Mouse (Mus musculus) thymus, postnatal 25 days (tissue): ENCODE measurements around the gene Maco1.
"Not testable (repeated sequence)": the region's sequence is repeated elsewhere in the genome, so short reads cannot be mapped to it uniquely, and the experiment has no call there.

Experiments
- DNase-seq: peaks from one replicate; pipeline ENCODE4 v3.0.0; 2022

The Maco1 gene

DNA sequence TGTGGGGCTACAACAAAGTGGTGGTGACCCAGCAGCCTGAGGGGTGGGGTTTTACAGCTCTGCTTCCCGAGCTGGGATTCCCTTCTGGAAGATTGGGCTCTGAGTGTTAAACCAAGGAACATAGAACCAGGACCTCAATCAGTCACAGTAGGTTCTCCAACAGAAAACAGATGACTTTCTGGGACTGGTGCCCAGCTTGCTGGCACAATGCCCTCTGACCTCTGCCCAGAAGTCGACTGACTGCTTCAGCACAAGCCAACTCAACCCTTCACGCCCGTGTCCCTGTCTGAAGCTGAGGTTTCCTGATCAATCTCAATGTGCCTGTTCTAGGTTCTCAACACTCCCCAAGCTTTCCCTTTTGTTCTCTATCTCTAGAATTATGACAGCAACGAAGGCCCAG is 48.4 kb downstream of the Maco1 start:
- DNase-seq = no peak

DNA sequence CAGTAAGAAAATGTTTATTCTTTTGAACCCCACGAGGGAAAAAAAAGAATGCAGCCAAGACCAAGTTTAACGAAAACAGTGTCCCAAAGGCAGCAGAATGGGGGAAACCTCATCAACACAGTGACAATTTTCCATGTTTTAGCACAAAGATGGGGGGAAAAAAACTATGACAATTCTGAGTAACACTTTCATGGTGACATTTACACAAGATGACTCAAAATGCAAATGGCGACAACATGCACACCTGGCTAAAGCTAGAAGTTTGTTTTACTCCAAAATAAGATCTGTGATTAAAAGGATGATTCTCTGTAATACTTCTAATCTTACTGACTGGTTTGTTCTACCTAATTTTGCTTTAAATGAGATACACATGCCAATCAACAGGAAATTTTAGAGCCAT is 50.4 kb downstream of the Maco1 start:
- DNase-seq = no peak

DNA sequence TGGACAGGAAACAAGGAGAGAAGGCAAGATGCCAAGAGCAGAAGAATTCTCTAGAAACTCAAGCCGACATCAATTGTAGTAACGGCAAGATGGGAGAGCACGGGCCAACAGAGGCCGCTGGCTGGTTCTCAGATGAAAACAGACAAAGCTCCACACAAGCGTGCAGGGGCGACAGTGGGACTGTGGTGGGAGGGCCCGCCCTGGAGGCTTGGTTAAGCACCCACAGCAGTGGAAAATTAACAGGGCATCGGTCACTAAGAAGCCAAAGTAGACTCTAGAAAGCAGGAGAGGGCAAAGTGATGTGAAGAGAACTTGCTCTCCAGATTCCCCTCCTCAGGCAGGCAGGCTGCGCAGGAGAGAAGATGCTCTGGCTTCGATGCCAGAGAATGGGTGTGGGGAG is 51.0 kb downstream of the Maco1 start:
- no peak for DNase-seq

DNA sequence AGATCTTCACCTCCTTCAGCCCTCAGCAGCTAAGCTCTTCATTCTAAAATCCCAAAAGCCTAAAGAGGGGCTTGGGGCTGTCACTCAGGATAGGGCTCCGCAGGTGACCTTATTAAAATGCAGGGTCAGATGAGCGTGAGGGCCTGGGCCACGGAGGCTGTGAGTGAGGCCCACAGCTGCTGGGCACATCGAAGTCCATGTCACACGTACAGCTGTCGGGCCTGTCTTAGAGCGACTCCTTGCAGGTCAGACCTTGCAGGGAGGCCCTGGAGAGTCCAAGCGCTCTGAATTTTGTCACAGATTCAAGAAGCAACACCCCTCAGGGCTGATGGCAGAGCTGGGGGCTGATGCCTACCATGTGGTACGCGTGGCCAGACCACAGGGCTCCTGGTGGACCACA is 52.5 kb downstream of the Maco1 start:
- DNase-seq = no peak

DNA sequence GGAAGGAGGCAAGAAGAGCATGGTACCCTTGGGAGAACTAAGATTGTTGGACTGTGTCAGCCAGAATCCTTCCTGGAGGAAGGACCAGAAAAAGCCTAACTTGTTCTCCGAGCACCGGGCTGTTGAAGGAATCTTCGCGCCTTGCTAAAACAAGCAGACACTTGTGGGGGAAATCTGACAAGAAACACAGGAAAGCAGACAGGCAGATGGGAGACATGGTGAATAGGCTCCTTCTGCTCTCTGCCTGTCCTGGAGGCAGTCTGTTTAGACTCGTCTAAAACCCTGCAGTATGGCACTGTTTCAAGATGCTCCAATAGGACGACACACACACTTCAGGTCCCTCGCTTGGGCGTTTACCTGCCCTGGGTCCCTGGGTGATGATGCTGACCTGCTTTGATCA is 53.0 kb downstream of the Maco1 start:
- DNase-seq = no peak

DNA sequence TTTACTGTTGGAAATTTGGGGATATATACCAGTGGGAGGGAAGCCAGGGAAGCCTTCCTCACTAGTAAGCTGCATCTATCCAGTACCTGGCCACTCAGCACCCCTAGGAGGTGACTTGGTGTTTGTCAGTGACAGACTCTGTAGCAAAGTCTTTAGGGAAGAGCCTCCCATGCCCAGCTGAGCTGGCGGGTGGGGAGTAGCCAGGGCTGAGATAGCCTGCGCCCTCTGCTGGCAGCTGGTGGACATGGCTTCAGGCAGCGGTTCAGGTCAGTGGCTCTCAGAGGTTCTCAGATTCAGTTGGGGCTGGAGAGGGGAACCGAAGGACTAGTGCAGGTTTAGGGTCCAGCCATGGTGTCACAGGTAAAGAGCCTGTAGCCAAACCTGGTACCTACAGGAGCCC is 53.9 kb downstream of the Maco1 start:
- peak; percentile 68 for DNase-seq

DNA sequence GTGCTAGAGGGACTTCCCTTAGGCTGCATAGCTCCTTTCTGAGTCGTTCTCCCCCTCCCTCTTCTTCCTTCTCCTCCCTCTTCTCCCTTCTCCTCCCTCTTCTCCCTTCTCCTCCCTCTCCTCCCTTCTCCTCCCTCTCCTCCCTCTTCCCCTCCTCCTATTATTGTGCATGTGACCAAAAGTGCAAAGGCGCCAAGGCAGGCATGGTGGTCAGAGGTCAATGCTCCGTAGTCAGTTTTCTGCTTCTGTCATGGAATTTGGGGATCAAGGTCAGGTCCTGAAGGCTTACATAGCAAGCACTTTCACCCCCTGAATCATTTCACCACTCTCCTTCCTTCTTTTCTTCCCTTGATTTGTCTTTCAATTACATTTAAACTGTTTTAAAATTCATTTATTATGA is 54.3 kb downstream of the Maco1 start:
- DNase-seq = no peak

DNA sequence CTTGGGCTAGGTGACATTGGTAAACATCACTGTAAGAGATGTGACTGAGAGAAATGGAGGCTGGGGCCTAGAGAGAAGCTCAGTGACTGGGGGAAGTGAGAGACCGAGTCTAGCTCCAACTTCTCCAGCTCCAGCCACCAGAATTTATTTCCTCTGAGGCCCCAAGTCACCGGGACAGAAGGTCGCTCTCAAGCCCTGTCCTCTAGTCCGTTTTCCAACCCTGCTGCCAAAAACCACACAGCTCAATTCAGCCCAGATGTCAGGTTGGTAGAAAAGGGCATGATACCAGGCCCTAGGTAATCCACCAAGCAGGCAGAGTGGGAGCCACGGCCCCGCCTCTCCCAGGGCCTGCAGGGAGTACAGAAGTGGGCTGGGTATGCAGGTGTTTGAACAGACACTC is 55.5 kb downstream of the Maco1 start:
- no peak for DNase-seq

DNA sequence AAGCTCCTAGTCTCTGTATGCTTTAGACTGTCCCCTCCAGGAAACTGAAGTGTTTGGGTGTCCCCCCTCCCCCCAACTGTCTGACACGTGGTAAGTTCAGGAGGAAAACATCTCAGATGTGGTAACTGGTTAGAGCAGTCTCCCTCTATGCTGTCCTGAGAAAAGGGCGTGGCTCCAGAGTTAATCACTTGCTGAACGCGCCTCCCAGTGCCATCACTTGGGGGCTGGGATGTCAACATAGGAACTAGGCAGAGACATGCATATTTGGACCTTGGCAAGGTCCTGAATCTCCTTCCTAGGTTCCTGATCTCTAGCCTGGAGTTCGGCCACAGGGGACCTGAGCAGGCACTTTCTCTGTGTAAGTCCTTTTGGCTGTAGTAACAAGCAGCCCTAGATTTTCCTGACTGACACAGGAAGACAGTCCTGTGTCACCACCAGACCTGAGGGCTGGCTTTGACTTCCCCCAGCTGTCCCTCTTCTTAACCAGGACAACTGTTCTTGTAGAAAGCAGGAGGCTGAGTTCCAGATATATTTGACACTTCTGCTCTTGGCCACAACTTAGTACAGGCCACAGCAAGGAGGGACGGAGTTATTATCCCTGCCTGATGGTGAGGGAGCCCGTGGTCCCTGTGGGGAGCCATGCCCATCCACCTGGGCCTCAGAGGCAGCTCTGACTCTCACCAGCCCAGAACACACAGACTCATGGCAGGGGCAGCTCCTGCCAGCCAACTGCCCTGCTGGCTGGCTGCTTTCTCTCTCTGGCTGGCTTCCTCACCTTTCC is 56.4 kb downstream of the Maco1 start:
- DNase-seq = peak; percentile 49

DNA sequence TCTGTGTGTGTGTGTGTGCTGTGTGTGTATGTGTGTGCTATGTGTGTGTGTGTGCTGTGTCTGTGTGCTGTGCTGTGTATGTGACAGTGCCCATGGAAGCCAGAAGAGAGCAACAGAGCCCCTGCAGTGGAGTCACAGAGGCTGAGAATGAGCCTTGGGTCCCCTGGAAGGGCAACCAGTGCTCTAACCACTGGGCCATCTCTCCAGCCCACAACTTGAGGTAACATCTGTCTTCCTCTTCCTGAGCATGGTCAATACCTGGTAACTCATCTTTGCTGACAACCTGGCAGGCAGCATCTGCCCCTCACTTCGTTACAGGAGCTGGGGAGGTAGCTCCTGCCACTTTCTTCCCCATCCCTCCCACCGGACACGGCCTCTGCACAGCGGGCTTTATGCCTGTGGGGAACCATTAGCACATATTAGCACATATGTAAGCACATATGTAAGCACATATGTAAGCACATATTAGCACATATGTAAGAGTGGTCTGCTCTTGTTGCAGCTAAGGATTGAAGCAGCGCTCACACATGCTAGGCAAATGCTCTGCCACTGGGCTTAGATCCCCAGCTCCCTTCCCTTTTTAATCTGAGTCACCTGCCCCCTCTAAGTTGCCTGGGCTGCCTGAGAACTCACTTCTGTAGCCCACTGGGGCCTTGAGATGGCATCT is 57.2 kb downstream of the Maco1 start:
- DNase-seq = no peak

DNA sequence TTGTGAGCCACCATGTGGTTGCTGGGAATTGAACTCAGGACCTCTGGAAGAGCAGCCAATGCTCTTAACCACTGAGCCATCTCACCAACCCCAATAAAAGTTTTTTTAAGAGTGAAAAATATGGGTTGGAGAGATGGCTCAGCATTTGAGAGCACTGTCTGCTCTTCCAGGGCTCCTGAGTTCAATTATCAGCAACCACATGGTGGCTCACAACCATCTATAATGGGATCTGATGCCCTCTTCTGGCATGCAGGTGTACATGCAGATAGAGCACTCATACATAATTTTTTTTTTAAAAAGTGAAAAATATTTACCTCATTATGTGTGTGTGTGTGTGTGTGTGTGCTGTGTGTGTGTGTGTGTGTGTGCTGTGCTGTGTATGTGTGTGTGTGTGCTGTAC is 58.2 kb downstream of the Maco1 start:
- not testable (repeated sequence) for DNase-seq

GRCm38 (mm10) chr4:134793213-134793956 is 59.8 kb downstream of the Maco1 start:
- DNase-seq = peak; percentile 57

GRCm38 (mm10) chr4:134791731-134792130 is 61.4 kb downstream of the Maco1 start:
- no peak for DNase-seq

DNA sequence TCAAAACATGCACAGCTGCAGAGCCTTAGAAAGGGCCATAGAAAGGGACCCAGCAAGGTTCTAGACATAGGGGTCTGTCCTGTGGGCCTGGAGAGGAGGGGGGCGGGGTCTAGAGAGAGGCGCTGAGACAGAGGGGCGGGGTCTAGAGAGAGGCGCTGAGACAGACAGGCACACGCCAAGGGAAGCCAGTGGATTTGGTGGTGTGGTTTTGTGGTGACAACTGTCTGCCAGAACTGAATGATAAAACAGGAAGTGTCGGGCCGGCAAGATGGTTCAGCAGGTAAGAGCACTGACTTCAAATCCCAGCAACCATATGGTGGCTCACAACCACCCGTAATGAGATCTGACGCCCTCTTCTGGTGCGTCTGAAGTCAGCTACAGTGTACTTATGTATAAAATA is 66.2 kb downstream of the Maco1 start:
- DNase-seq = peak; percentile 78

DNA sequence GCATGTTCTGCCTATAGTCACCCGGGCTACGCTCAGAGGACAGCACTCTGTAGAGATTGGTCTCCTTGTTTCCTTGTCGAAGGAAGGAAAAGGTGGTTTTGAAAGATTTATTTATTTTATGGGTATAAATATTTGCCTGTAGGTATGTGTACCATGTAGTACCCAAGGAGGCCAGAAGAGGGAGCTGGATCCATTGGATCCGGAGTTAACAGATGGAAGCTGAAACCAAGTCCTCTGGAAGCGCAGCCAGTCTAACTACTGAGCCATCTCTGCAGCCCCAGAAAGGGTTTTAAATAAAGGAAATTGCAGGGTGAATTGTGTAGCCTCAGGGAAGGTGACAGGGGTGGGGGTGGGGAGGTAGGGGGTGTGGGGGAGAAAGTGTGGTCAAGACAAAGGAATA is 68.4 kb downstream of the Maco1 start:
- DNase-seq = peak; percentile 34

DNA sequence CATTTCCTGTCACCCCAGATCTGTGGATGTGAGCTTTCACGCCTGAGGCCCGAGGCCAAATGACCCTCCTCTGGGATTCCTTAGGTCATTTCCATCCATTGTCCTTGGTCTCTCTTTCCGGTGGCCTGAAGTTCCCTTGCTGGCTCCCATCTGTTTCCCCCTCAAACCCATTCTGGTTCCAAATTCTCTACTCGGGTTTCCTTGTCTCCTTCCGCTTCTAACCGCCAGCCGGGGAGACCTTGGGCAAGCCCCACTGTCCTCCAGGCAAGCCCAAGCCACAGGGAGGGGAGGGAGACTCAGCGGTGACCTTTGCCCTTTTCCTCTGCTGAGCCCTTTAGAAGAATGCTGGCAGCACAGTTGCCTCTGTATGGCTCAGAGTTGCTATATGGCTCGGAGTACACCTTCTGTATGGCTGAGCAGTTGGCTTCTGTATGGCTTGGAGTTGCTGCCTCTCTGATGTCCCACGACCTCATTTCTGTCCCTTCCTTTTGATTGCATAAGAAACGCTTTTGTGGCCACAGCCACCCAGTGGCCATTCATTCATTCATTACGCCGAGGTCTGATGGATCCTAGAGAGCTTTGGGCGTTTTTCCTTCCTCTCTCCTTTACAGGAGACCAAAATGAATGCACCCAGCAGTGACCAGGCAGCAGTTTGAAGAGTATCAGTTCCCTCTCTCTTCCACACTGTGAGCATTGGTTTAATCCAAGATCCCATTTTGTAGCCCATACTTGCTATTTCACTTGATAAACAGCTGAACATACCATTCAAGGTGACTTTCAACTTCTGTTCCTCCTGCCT is 73.8 kb downstream of the Maco1 start:
- DNase-seq = no peak

- no peak for DNase-seq
Observed at GRCm38 (mm10) chr4:134776246-134776645, 76.9 kb downstream of the Maco1 start.

DNA sequence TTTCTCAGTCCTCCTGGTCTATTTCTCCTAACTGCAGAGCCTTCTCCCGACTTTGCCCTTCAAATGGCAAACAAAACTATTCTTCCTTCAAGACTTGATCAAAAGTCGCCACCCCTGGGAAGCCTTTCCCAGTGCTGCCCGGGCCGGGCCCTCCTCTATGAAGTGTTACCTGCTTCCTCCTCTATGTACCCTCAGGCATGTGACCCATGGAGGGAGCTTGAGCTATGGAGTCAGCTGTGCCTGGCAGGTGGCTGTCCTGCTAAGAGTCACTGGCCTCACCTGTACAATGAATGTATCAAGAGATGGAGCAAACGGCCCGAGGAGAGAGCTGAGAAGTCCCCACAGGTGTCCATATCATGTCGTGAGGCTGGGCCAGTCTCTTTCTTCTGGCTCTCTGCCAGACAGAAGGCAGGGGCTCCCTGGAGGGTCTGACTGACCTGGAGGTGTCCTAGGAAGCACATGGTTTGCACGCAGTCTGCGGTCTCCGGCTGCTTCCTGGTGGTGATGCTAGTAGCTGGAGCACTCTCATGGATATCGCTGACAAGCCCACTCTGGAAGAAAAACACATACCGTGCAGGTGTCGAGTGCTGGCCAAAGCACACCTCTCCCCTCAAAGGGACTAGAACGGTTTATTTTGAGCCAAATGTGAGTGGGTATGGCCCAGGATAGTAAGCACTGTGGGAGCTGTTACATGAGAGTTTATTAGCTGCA is 77.8 kb downstream of the Maco1 start:
- no peak for DNase-seq

DNA sequence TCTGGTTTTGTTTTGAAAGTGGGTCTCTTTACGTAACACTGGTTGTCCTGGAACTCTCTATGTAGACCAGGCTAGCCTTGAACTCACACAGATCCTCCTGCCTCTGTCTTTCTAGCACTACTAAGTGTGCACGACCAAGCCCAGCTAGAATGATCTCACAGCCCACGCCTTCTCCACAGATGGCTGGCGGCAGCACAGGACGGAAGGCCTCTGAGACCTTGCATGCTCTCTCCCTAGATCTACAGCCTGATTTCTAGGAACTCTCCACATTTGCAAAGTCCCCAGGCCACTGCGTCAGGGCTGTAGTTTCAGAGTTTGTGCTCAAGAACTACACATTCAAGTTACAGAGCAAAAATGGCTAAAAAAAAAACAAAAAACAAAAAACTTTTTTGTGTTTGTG is 79.0 kb downstream of the Maco1 start:
- no peak for DNase-seq

DNA sequence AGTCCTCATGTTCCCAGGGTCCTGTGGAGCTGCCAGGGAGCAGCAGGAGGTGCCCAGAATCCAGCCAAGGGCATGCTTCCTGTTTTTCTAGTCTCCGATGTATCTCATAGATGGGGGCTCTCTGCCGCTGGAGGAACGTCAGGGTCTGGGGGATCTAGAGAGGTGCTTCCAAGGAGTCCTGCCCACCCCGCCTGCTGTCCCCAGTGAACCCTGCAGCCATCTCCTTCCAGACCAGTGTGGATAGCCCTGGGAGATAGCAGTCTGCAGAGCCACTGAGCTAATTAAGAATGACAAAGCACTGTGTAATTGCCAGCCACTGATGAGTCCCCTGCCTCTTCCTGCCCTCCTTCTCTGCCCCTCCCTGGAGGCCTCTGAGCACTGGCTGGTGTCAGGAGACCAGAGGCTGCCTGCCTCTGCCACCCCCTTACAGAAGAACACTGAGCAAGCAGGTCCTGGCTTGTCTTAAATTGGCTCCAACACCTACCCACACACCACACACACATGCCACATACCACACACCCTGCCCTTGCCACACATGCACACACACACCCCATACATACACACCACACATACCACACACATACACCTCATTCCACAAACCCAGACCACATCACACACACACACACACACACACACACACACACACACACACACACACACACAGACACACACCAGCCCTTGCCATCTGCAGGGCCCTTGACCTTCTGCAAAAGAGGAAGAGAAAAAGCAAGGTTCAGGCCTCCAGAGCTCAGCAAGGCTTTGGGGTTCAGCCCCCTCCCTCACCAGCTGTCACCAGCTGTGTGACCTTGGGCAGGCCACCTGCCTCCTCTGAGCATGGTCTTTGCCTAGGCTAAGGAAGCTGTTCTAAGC is 80.1 kb downstream of the Maco1 start:
- peak; percentile 69 for DNase-seq

DNA sequence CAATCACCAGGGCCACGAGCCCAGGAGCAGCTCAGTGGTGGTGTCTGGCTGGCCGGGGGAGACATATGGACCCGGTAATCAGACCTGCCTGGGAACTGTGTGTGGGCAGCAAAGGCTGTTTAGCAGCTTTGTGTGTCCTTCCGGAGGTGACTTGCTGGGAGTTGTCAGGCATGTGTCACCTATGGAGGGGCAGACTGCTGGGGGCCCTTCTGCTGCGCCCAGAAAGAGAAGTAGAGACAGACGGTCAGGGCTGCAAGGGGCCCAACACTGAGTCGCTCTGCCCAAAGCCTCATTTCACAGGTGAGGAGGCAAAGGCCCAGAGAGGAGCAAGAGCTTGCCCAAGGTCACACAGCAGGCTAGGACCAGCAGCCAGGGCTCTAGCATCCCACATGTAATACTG is 83.3 kb downstream of the Maco1 start:
- DNase-seq = no peak
